Mouse (Mus musculus): ENCODE results near the gene Cope.

DNA sequence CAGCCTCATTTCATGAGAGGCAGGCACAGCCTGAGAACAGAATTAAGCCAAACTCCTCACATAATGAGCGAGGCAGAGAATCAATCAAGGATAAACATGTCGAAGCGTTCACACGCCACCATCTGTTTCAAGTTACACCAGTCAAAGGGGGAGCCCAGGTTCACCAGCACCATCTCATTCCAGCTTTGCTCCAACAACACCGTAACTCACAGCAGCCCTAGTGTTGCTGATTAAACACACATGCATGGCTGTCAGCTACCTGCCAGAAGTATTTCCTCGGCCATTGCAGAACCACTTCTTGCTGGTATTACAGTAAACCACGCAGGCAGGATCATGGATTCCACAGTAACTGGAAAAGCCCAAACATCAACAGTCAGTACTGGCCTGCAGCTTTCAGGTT is 40.8 kb downstream of the Cope start:
- TF ChIP-seq GATA1 (IDR thresholded peaks at IDR 0.05; ENCODE audit: low read length): no peak
- no peak for TF ChIP-seq TAL1 (IDR thresholded peaks at IDR 0.05; ENCODE audit: low read length)
